Mouse (Mus musculus) stomach, embryonic 14.5 days (tissue): Measurements from ENCODE around the gene Epb41l2. TPM values are rescaled to one million over a fixed set of nuclear protein-coding genes. Genes with fewer than 3 reads are reported as not detected.

Source experiments
- ATAC-seq: fragments of 200-750 bp; cut with Nextera tagmentation; 2 replicates; pipeline ENCODE4 v1.8.0; 2017; ENCODE audit warnings: low read depth, moderate TSS enrichment; ENCODE audit not compliant: insufficient number of reproducible peaks, insufficient read depth, low FRiP score
- H3K27ac ChIP-seq: fragments of 300-500 bp; sonication (generic); 2 replicates; pipeline ENCODE4 v1.5.1; 2014; ENCODE audit warnings: mild to moderate bottlenecking, low read length, moderate library complexity, mixed read lengths
- H3K27me3 ChIP-seq: fragments of 300-500 bp; sonication (generic); 2 replicates; pipeline ENCODE4 v1.6.1; 2014; ENCODE audit warnings: low read length, control low read depth, mixed read lengths; ENCODE audit not compliant: control insufficient read depth, insufficient read depth
- H3K36me3 ChIP-seq: fragments of 300-500 bp; sonication (generic); 2 replicates; pipeline ENCODE4 v1.6.1; 2014; ENCODE audit warnings: mild to moderate bottlenecking, control low read depth, low read length, moderate library complexity, mixed read lengths; ENCODE audit not compliant: control insufficient read depth, insufficient read depth
- H3K4me1 ChIP-seq: fragments of 300-500 bp; sonication (generic); 2 replicates; pipeline ENCODE4 v1.6.1; 2014; ENCODE audit warnings: low read length, control low read depth, mixed read lengths; ENCODE audit not compliant: control insufficient read depth, insufficient read depth
- H3K4me2 ChIP-seq: fragments of 300-500 bp; sonication (generic); replicated peaks from 2 replicates; pipeline ENCODE4 v1.6.1; 2014; ENCODE audit warnings: low read depth, low read length, control low read depth
- H3K4me3 ChIP-seq: fragments of 300-500 bp; sonication (generic); 2 replicates; pipeline ENCODE4 v1.5.1; 2014; ENCODE audit warnings: low read depth, low read length, control low read depth
- H3K9ac ChIP-seq: fragments of 300-500 bp; sonication (generic); replicated peaks from 2 replicates; pipeline ENCODE4 v1.6.1; 2014; ENCODE audit warnings: low read depth, mild to moderate bottlenecking, control low read depth, low read length, moderate library complexity, mixed read lengths
- H3K9me3 ChIP-seq: fragments of 300-500 bp; sonication (generic); 2 replicates; pipeline ENCODE4 v1.6.1; 2016; ENCODE audit warnings: low read depth, low read length, control low read depth; ENCODE audit not compliant: control insufficient read depth
- WGBS: fragments of 180-500 bp; shearing (Covaris S2); extraction: QIAGEN DNeasy Blood & Tissue Kit; methylation state at CpG from one replicate; pipeline ENCODE4 v1.1.7; 2014; 5-methylcytosine and 5-hydroxymethylcytosine counted together
- polyA plus RNA-seq: library from polyadenylated mRNA; unstranded; fragments of >200 nt; fragmentation: Nextera tagmentation; extraction: Ambion mirVana; gene quantifications from 2 replicates; pipeline ENCODE4 v1.2.1, GENCODE M21; 2014

The Epb41l2 gene
- polyA plus RNA-seq, 1 experiment from 2014 or later = 65.3 TPM

GRCm38 (mm10) chr10:25436703-25437401, 77.3 kb downstream of the Epb41l2 start:
- WGBS = 84% methylated on average over 6 of the region's 6 CpGs
- H3K4me3 ChIP-seq = no peak overlapping the region
- no peaks in the 10 kb centered on the region for H3K36me3 ChIP-seq
- H3K27me3 ChIP-seq = no peaks in the 10 kb centered on the region
- H3K9ac ChIP-seq = no peak overlapping the region
- ATAC-seq = no peak
- no peak overlapping the region for H3K27ac ChIP-seq
- peaks cover 27% of the 10 kb centered on the region for H3K4me1 ChIP-seq
- no peaks in the 10 kb centered on the region for H3K9me3 ChIP-seq
- no peak overlapping the region for H3K4me2 ChIP-seq

- H3K27ac ChIP-seq = no peak overlapping the region
- no peak for ATAC-seq
Measured at GRCm38 (mm10) chr10:25437586-25438298, 78.1 kb downstream of the Epb41l2 start.

GRCm38 (mm10) chr10:25438299-25438680, 78.7 kb downstream of the Epb41l2 start:
- H3K4me1 ChIP-seq = peaks cover 13% of the 10 kb centered on the region
- ATAC-seq = no peak
- H3K9me3 ChIP-seq = no peaks in the 10 kb centered on the region
- WGBS = 71% methylated on average over 8 of the region's 8 CpGs
- H3K27ac ChIP-seq = no peak overlapping the region
- no peak overlapping the region for H3K4me2 ChIP-seq
- H3K27me3 ChIP-seq = no peaks in the 10 kb centered on the region
- H3K9ac ChIP-seq = no peak overlapping the region
- no peaks in the 10 kb centered on the region for H3K36me3 ChIP-seq
- H3K4me3 ChIP-seq = no peak overlapping the region

More at GRCm38 (mm10) chr10:25437586-25438298, 78.1 kb downstream of the Epb41l2 start:
- H3K4me3 ChIP-seq = no peak overlapping the region
- no peaks in the 10 kb centered on the region for H3K9me3 ChIP-seq
- 88% methylated on average over 6 of the region's 6 CpGs for WGBS
- no peaks in the 10 kb centered on the region for H3K27me3 ChIP-seq
- H3K36me3 ChIP-seq = no peaks in the 10 kb centered on the region
- H3K9ac ChIP-seq = no peak overlapping the region
- no peak overlapping the region for H3K4me2 ChIP-seq
- peaks cover 18% of the 10 kb centered on the region for H3K4me1 ChIP-seq

GRCm38 (mm10) chr10:25439163-25439562, 79.6 kb downstream of the Epb41l2 start:
- WGBS = 39% methylated on average over 4 of the region's 4 CpGs
- Histone ChIP-seq H3K9me3 (no peaks in the 10 kb centered on the region), H3K4me1 (0 out of 2 replicates have a peak, but pooled peaks cover 6% of the 10 kb centered on the region), H3K27me3 (no peaks in the 10 kb centered on the region), H3K9ac (no peak overlapping the region), H3K4me3 (no peak overlapping the region), H3K27ac (no peak overlapping the region), H3K4me2 (no peak overlapping the region), H3K36me3 (peaks cover 5% of the 10 kb centered on the region; the same call in 1 of the 2 replicates)
- no peak for ATAC-seq

- no peaks in the 10 kb centered on the region for H3K27me3 ChIP-seq
- H3K27ac ChIP-seq = no peak overlapping the region
- 98% methylated on average over 3 of the region's 3 CpGs for WGBS
- H3K36me3 ChIP-seq = peaks cover 10% of the 10 kb centered on the region; the same call in 1 of the 2 replicates
- no peaks in the 10 kb centered on the region for H3K4me1 ChIP-seq
- no peak overlapping the region for H3K9ac ChIP-seq
- no peak for ATAC-seq
- no peak overlapping the region for H3K4me2 ChIP-seq
- H3K4me3 ChIP-seq = no peak overlapping the region
- no peaks in the 10 kb centered on the region for H3K9me3 ChIP-seq
Measured at GRCm38 (mm10) chr10:25439856-25440255, 80.3 kb downstream of the Epb41l2 start.

GRCm38 (mm10) chr10:25441405-25441804, 81.8 kb downstream of the Epb41l2 start:
- H3K9ac ChIP-seq = no peak overlapping the region
- H3K4me1 ChIP-seq = no peaks in the 10 kb centered on the region

GRCm38 (mm10) chr10:25443626-25444025, 84.0 kb downstream of the Epb41l2 start:
- peaks cover 10% of the 10 kb centered on the region; the same call in 1 of the 2 replicates for H3K36me3 ChIP-seq
- H3K27ac ChIP-seq = no peak overlapping the region
- H3K9ac ChIP-seq = no peak overlapping the region
- no peaks in the 10 kb centered on the region for H3K9me3 ChIP-seq
- H3K4me2 ChIP-seq = no peak overlapping the region
- ATAC-seq = no peak
- no peaks in the 10 kb centered on the region for H3K27me3 ChIP-seq
- 89% methylated on average over 6 of the region's 6 CpGs for WGBS
- H3K4me1 ChIP-seq = no peaks in the 10 kb centered on the region
- H3K4me3 ChIP-seq = no peak overlapping the region

More at GRCm38 (mm10) chr10:25441405-25441804, 81.8 kb downstream of the Epb41l2 start:
- no peaks in the 10 kb centered on the region for H3K27me3 ChIP-seq
- 81% methylated on average over 7 of the region's 7 CpGs for WGBS
- H3K27ac ChIP-seq = no peak overlapping the region
- ATAC-seq = no peak
- H3K4me2 ChIP-seq = no peak overlapping the region
- H3K9me3 ChIP-seq = no peaks in the 10 kb centered on the region
- H3K4me3 ChIP-seq = no peak overlapping the region
- peaks cover 10% of the 10 kb centered on the region; the same call in 1 of the 2 replicates for H3K36me3 ChIP-seq

- Histone ChIP-seq H3K9ac (no peak overlapping the region), H3K9me3 (no peaks in the 10 kb centered on the region), H3K4me1 (peaks cover 3% of the 10 kb centered on the region; the same call in 1 of the 2 replicates), H3K36me3 (peaks cover 10% of the 10 kb centered on the region; the same call in 1 of the 2 replicates), H3K4me3 (no peak overlapping the region), H3K27ac (no peak overlapping the region), H3K4me2 (no peak overlapping the region), H3K27me3 (no peaks in the 10 kb centered on the region)
- no peak for ATAC-seq
- WGBS = 81% methylated on average over 5 of the region's 5 CpGs
Measured at GRCm38 (mm10) chr10:25444198-25444783, 84.7 kb downstream of the Epb41l2 start.
